Mouse (Mus musculus) liver, embryonic 12.5 days (tissue): ENCODE measurements around the gene Rasl11b. TPM values are rescaled to one million over a fixed set of nuclear protein-coding genes. Genes with fewer than 3 reads are reported as not detected.

Experiments used
- ATAC-seq: fragments of 200-750 bp; cut with Nextera tagmentation; 2 replicates; pipeline ENCODE4 v1.8.0; 2017; ENCODE audit warnings: moderate number of reproducible peaks, mild to moderate bottlenecking, moderate library complexity
- H3K27ac ChIP-seq: fragments of 300-500 bp; sonication (generic); 2 replicates; pipeline ENCODE4 v1.5.1; 2016; ENCODE audit warnings: mild to moderate bottlenecking
- H3K27me3 ChIP-seq: fragments of 300-500 bp; sonication (generic); replicated peaks from 2 replicates; pipeline ENCODE4 v1.6.1; 2016; ENCODE audit warnings: mild to moderate bottlenecking, moderate library complexity
- H3K36me3 ChIP-seq: fragments of 300-500 bp; sonication (generic); 2 replicates; pipeline ENCODE4 v1.6.1; 2016; ENCODE audit warnings: mild to moderate bottlenecking, moderate library complexity
- H3K4me1 ChIP-seq: fragments of 300-500 bp; sonication (generic); 2 replicates; pipeline ENCODE4 v1.6.1; 2016
- H3K4me2 ChIP-seq: fragments of 300-500 bp; sonication (generic); 2 replicates; pipeline ENCODE4 v1.6.1; 2016; ENCODE audit warnings: mild to moderate bottlenecking, moderate library complexity
- H3K4me3 ChIP-seq: fragments of 300-500 bp; sonication (generic); 2 replicates; pipeline ENCODE4 v1.5.1; 2016; ENCODE audit warnings: mild to moderate bottlenecking, moderate library complexity
- H3K9ac ChIP-seq: fragments of 300-500 bp; sonication (generic); 2 replicates; pipeline ENCODE4 v1.6.1; 2016; ENCODE audit warnings: mild to moderate bottlenecking, moderate library complexity
- H3K9me3 ChIP-seq: fragments of 300-500 bp; sonication (generic); replicated peaks from 2 replicates; pipeline ENCODE4 v1.6.1; 2016; ENCODE audit warnings: mild to moderate bottlenecking, moderate library complexity
- WGBS: fragments of 180-500 bp; shearing (Covaris S2); methylation state at CpG from one replicate; pipeline ENCODE4 v1.1.7; 2016; ENCODE audit not compliant: insufficient replicate concordance; 5-methylcytosine and 5-hydroxymethylcytosine counted together
- polyA plus RNA-seq: library from polyadenylated mRNA; unstranded; fragments of >200 nt; fragmentation: Nextera tagmentation; extraction: Ambion mirVana; gene quantifications from 2 replicates; pipeline ENCODE4 v1.2.1, GENCODE M21; 2016

Gene Rasl11b
- polyA plus RNA-seq, 1 experiment from 2014 or later, result 5.9 TPM

DNA sequence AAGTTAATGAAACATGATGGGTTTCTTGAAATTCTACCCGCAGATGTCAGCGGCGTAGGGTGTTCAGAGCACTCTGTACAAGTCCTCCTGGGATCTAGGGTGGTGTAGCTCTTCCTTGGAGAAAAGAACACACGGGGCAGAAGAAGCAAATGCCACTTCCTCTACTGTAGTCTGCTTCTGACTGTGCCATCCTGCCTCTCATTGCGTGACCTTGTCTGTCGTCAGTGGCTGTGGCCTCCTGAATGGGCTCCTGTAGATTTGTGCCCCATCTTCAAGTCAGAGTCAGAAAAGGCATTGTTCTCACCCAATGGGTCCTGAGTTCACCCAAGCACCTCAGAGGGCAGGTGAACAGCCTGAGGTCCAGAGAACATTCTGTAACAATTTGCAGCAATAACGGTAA lies 30.5 kb upstream of the Rasl11b start:
- Histone ChIP-seq H3K9ac (no peak overlapping the region), H3K27ac (no peak overlapping the region), H3K4me3 (no peak overlapping the region), H3K36me3 (no peaks in the 10 kb centered on the region), H3K27me3 (peaks cover 27% of the 10 kb centered on the region; the same call in 1 of the 2 replicates), H3K9me3 (no peaks in the 10 kb centered on the region), H3K4me1 (peaks cover 11% of the 10 kb centered on the region), H3K4me2 (no peak overlapping the region)
- WGBS, result 62% methylated on average over 7 of the region's 7 CpGs
- no peak for ATAC-seq

DNA sequence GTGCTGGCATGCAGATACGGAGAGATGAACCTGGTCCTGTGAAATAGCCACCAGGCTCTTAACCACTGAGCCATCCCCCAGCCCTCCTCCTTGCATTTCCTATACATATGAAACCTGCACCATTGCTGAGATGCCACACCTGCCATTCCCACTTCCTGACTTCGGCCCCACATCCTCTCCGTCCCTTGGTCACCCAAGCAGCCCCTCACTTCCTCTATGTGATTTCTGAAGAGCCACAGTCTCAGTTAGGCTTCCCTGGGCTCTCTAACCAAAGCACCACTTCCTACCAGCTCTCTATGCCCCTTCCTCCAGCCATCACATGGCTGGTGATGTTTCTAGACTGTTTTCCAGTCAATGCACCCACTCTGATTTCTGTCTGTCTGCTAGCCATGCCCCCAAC lies 28.4 kb upstream of the Rasl11b start:
- no peak overlapping the region for H3K27ac ChIP-seq
- H3K27me3 ChIP-seq, result peaks cover 22% of the 10 kb centered on the region; the same call in 1 of the 2 replicates
- 0 out of 2 replicates have a peak, but pooled peaks cover 3% of the 10 kb centered on the region for H3K4me1 ChIP-seq
- no peak overlapping the region for H3K4me3 ChIP-seq
- H3K9me3 ChIP-seq, result no peaks in the 10 kb centered on the region
- WGBS, result 41% methylated on average over 3 of the region's 3 CpGs
- no peak overlapping the region for H3K9ac ChIP-seq
- no peak for ATAC-seq
- no peak overlapping the region for H3K4me2 ChIP-seq
- no peaks in the 10 kb centered on the region for H3K36me3 ChIP-seq

DNA sequence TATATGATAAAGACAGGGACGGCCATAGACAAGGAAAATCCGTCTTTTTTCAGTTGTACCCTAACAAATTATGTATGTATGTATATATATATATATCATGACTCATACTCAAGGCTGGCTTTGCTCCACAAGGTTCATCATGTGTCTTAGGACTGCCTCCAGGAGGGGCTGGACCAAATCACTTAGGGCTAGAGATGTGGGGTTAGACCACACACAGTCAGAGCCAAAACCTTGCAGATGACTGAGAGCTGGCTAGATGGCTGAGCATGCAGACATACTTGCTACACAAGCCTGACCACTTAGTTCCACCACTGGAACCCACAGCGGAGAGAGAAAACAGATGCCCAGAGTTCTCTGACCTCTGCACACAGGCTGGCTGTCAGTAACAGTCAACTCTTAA lies 27.0 kb upstream of the Rasl11b start:
- H3K4me3 ChIP-seq, result no peak overlapping the region
- H3K27ac ChIP-seq, result no peak overlapping the region
- no peaks in the 10 kb centered on the region for H3K36me3 ChIP-seq
- no peak for ATAC-seq
- H3K9me3 ChIP-seq, result no peaks in the 10 kb centered on the region
- 57% methylated on average over 3 of the region's 3 CpGs for WGBS
- H3K9ac ChIP-seq, result no peak overlapping the region
- H3K4me1 ChIP-seq, result 0 out of 2 replicates have a peak, but pooled peaks cover 3% of the 10 kb centered on the region
- peaks cover 16% of the 10 kb centered on the region; the same call in 1 of the 2 replicates for H3K27me3 ChIP-seq
- no peak overlapping the region for H3K4me2 ChIP-seq

DNA sequence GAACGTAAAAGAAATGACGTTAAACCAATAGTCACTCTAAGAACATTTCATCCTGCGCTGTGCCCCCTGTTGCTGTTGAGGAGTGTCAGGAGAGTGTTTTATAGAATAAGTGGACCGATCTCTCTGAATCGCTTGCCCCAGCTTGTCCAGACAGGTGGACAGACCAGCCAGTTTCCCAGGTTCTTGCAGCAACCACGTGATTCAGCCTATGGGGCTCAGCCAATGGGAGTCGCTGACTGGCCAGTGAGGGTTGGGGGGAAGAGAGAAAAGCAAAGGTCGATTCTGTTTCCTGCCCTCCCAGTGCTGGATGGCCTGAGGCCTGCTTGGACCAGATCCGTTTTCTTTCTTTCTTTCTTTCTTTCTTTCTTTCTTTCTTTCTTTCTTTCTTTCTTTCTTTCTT lies 23.3 kb upstream of the Rasl11b start:
- ATAC-seq, result no peak
- Histone ChIP-seq H3K9me3 (no peaks in the 10 kb centered on the region), H3K4me2 (no peak overlapping the region), H3K9ac (no peak overlapping the region), H3K4me1 (no peaks in the 10 kb centered on the region), H3K27me3 (peaks cover 10% of the 10 kb centered on the region; the same call in 1 of the 2 replicates), H3K4me3 (no peak overlapping the region), H3K36me3 (no peaks in the 10 kb centered on the region), H3K27ac (no peak overlapping the region)
- 64% methylated on average over 9 of the region's 9 CpGs for WGBS

DNA sequence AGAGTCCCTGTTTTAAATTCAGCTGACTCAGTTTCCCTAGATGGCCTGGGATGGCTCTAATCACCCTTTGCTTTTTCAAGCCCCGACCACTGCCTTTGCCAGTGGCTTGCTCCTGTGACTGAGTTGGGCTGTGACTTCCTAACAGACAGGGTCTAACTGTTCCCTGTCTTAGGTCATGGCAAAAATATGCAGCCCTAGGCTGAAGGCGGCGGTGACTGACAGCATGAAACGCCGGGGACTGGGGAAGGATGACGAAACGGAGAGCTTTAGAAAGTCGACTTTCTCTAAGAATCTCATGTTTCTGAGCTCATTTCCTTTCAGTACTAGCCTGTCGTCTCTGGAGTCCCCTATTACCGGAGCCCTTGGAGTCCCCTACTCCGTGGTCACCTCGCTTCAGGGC lies 22.9 kb upstream of the Rasl11b start:
- Histone ChIP-seq H3K4me3 (no peak overlapping the region), H3K9me3 (no peaks in the 10 kb centered on the region), H3K27ac (no peak overlapping the region), H3K27me3 (peaks cover 9% of the 10 kb centered on the region; the same call in 1 of the 2 replicates), H3K36me3 (no peaks in the 10 kb centered on the region), H3K4me1 (no peaks in the 10 kb centered on the region), H3K4me2 (no peak overlapping the region), H3K9ac (no peak overlapping the region)
- 35% methylated on average over 12 of the region's 12 CpGs for WGBS
- ATAC-seq, result no peak

DNA sequence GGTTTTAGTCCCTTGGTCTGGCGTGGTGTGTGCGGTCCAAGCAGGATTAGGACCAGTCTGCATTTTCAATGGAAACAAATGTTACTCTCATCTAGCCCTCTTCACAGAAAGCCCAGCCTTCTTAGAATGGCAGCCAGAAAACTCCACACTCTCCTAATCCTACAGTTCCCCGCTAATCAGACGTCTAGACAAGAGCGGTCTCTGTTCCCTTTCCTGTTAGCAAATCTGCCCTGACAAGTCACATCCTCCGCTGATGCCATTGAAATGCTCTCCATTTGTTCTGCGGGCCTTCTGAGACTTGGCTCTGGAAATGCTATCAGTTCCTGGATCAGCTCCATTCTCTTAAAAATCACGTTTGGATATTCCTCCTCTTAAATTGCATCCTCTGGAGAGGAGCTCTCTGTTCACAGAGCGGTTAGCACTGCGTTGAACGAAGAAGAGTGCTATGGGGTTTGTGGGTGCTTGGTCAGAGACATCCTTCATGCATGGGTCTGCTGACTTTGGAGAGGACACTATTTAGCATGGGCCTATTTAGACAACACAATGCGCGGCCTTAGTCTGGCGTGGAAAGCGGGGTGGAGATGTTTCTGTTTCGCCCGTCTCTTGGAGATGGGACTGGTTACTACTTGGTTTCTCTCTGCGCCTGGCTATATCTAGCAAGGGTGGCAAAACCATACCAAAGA lies 21.8 kb upstream of the Rasl11b start:
- 59% methylated on average over 18 of the region's 18 CpGs for WGBS
- H3K27me3 ChIP-seq, result peaks cover 9% of the 10 kb centered on the region; the same call in 1 of the 2 replicates
- no peaks in the 10 kb centered on the region for H3K36me3 ChIP-seq
- no peak overlapping the region for H3K27ac ChIP-seq
- no peak overlapping the region for H3K4me2 ChIP-seq
- H3K4me1 ChIP-seq, result no peaks in the 10 kb centered on the region
- no peaks in the 10 kb centered on the region for H3K9me3 ChIP-seq
- H3K4me3 ChIP-seq, result no peak overlapping the region
- ATAC-seq, result no peak
- H3K9ac ChIP-seq, result no peak overlapping the region

DNA sequence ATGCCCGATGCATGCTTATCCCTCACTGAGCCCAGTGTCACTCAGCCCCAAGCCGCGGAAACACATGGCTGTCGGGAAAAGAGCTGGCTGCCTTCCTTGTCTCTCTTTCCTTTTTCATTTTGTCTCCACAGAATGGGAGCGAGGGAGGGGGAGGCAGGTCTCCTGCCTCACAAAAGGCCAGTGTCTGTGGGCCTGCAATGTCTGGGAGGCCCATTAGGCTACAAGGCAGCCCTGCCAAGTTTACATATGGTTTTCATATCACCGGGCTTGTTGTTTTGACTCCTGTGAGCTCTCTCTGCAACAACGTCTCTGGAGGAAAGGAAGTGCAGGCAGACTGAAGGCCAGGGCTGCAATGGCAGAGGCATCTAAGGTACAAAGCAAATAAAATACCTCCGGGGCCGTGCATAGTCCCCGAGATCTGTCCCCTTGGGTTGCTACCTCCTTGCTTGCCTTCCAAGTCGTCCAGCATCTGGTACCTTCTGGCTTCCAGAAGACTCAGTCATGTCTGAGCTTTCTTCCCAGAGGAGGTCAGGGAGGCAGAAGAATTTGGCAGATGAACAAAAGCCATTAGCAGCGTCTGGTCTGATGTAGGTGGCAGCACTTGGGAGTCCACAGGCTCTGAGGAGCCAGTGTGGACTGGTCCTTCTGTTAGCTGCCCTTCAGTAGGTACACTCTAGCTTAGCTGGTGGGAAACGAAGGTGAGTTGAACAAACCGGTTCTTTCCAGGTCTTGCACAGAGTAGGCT lies 19.4 kb upstream of the Rasl11b start:
- H3K9me3 ChIP-seq, result no peaks in the 10 kb centered on the region
- H3K27ac ChIP-seq, result no peak overlapping the region
- no peak overlapping the region for H3K4me2 ChIP-seq
- H3K9ac ChIP-seq, result no peak overlapping the region
- no peak for ATAC-seq
- no peaks in the 10 kb centered on the region for H3K36me3 ChIP-seq
- peaks cover 12% of the 10 kb centered on the region; the same call in 1 of the 2 replicates for H3K27me3 ChIP-seq
- H3K4me3 ChIP-seq, result no peak overlapping the region
- WGBS, result 56% methylated on average over 14 of the region's 14 CpGs
- no peaks in the 10 kb centered on the region for H3K4me1 ChIP-seq

DNA sequence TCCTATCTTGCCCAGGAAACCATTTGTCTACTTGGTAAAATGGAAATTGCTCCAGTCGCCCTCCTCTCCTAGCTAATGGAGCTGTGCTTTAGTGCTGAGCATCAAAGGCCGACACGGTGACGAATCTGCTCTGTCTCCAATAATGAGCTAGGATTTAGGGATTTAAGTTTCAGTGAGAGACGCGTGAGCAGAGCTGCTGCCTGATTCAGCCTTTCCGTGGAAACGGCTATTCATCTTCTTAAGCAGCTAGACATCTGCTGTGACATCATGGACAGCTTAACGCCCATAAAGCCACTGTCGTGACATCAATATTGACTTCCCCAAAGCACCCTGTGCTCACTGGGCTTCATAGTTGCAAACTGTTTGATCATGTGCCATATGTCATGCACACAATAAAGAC lies 14.9 kb upstream of the Rasl11b start:
- H3K9ac ChIP-seq, result no peak overlapping the region
- WGBS, result 60% methylated on average over 10 of the region's 10 CpGs

DNA sequence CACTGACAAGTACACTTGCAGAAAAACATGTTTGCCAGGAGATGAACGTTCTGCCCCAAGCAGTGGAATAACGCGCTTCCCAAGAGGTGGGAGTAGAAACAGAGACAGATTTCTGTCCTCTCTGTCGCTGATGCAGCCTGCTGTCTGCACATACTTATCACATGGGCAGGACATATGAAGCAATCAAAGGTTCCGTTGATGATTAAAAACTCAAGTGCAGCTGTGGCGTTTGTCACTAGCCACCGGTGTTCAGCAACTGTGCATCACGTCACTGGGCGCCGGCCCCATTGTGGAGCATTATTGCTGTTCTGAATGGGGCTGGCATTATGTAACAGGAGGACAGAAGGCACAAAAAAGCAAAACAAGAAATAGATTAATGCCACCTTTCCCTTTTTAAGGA lies 12.0 kb upstream of the Rasl11b start:
- 73% methylated on average over 10 of the region's 10 CpGs for WGBS
- no peak overlapping the region for H3K9ac ChIP-seq
- no peak for ATAC-seq
- H3K9me3 ChIP-seq, result no peaks in the 10 kb centered on the region
- H3K27ac ChIP-seq, result no peak overlapping the region
- no peak overlapping the region for H3K4me3 ChIP-seq
- H3K4me2 ChIP-seq, result no peak overlapping the region
- H3K4me1 ChIP-seq, result no peaks in the 10 kb centered on the region
- H3K36me3 ChIP-seq, result no peaks in the 10 kb centered on the region
- H3K27me3 ChIP-seq, result peaks cover 3% of the 10 kb centered on the region; the same call in 1 of the 2 replicates

More for the DNA sequence above, 14.9 kb upstream of the Rasl11b start:
- Histone ChIP-seq H3K36me3 (no peaks in the 10 kb centered on the region), H3K4me2 (no peak overlapping the region), H3K27ac (no peak overlapping the region), H3K4me3 (no peak overlapping the region), H3K27me3 (peaks cover 3% of the 10 kb centered on the region; the same call in 1 of the 2 replicates), H3K9me3 (no peaks in the 10 kb centered on the region), H3K4me1 (no peaks in the 10 kb centered on the region)
- no peak for ATAC-seq

DNA sequence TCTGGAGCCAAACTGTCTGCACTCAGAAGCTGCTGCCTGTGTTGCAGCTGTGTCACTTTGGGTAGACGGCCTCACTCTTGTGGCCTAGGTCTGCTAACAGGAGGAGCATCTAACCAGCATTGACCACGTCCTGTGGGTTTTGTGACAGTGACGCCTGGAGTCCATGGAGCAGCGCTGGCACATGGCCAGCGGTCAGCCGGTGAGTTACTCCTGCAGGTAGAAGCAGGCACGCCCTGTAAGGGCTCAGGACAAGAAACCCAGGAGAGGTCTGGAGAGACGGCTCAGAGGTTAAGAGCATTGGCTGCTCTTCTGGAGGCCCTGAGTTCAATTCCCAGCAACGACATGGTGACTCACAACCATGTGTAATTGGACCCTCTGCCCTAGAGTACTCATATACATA lies 10.5 kb upstream of the Rasl11b start:
- no peaks in the 10 kb centered on the region for H3K36me3 ChIP-seq
- no peak overlapping the region for H3K4me2 ChIP-seq
- no peaks in the 10 kb centered on the region for H3K4me1 ChIP-seq
- no peaks in the 10 kb centered on the region for H3K9me3 ChIP-seq
- WGBS, result 46% methylated on average over 9 of the region's 9 CpGs
- peaks cover 8% of the 10 kb centered on the region; the same call in 1 of the 2 replicates for H3K27me3 ChIP-seq
- H3K27ac ChIP-seq, result no peak overlapping the region
- no peak overlapping the region for H3K9ac ChIP-seq
- no peak for ATAC-seq
- H3K4me3 ChIP-seq, result no peak overlapping the region

DNA sequence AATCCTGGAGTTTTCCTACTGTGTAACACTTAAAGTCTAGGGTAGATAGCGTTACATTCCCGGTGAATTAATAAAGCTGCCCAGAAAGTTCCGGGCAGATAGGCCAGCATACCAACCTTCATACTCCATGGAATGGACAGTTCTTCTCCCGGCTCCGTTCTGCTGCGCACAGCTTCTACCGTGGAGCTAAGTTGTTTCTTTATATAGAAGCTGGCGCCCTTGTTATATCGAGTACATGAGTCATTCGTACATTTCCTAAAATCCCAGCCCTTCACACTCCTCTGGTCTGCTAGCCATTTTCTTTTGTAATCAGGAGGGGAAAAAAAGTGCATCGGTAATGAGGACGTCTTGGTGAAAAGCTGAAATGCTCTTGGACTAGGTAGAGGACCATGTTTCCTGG lies 7.0 kb upstream of the Rasl11b start:
- Histone ChIP-seq H3K9ac (no peak overlapping the region), H3K9me3 (no peaks in the 10 kb centered on the region), H3K4me2 (no peak overlapping the region), H3K27me3 (peaks cover 32% of the 10 kb centered on the region), H3K36me3 (no peaks in the 10 kb centered on the region), H3K27ac (no peak overlapping the region), H3K4me3 (no peak overlapping the region), H3K4me1 (peaks cover 1% of the 10 kb centered on the region; the same call in 1 of the 2 replicates)
- WGBS, result 76% methylated on average over 12 of the region's 12 CpGs
- no peak for ATAC-seq

DNA sequence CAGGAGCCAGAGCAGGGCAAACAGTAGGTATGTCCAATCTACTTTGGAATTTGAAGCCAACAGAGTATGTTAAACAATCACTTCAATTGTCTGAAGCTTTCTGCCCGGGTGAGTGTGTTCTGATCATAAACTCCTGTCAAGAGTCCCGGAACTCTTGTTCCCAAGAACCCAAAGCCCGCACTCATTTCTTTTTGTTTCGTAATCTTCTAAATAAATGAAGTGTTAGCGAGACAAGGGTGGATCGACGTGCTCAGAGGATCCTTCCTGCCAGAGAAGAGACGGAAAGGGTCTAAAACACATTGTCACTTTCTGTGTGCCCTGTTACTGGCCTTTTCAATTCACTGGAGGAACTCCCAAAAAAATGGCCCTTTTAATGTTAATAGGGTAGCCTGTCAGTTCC lies 6.2 kb upstream of the Rasl11b start:
- H3K4me1 ChIP-seq, result peaks cover 9% of the 10 kb centered on the region
- H3K27ac ChIP-seq, result no peak overlapping the region
- ATAC-seq, result no peak
- H3K4me3 ChIP-seq, result no peak overlapping the region
- H3K27me3 ChIP-seq, result peaks cover 40% of the 10 kb centered on the region
- 72% methylated on average over 8 of the region's 8 CpGs for WGBS
- no peaks in the 10 kb centered on the region for H3K36me3 ChIP-seq
- no peak overlapping the region for H3K4me2 ChIP-seq
- H3K9me3 ChIP-seq, result no peaks in the 10 kb centered on the region
- no peak overlapping the region for H3K9ac ChIP-seq
